Comparison of ENCODE assay signal across 15 mouse cellular contexts in genomic region chr6:90796902-90797596, GRCm38 (mm10).
DNase-seq lines count a peak whose midpoint lies in the region; TF ChIP-seq lines count a peak whose summit lies in the region.
"Had no signal": no experiment of that assay in that cellular context is flagged by ENCODE, and none has a peak within 500 bp of the region (broad histone marks: within the 10 kb centered on the region; RNA-seq: fewer than 3 reads in every experiment).

No protein-coding gene starts in this region.

- no peak overlapping the region for H3K27ac ChIP-seq in layer of hippocampus, adult 2 months
- H3K27ac ChIP-seq: limb, embryonic 12.5 days; stomach, embryonic 15.5 days had no signal

- peak; percentile 33 for DNase-seq in cerebellum, adult 9-11 months
- DNase-seq in cerebellum, adult 9-10 months: no peak
- DNase-seq in layer of hippocampus, adult 2 months (ENCODE audit: low spot score in 2 of 2): no peak
- no peak for DNase-seq in layer of hippocampus, postnatal 36 days
- DNase-seq in thymus, postnatal 4 days: peak; percentile 46
- no peak for DNase-seq in thymus, postnatal 10 days (ENCODE audit: low spot score in 2 of 2)
- DNase-seq in urinary bladder, postnatal 4 days (ENCODE audit: low spot score in 2 of 2): no peak
- no peak for DNase-seq in embryo, embryonic 9.5 days (ENCODE audit: extremely low spot score)
- DNase-seq: heart, adult 11 months; kidney, postnatal 14 days; midbrain, embryonic 14.5 days; right cerebral cortex, postnatal 4 days; thymus, postnatal 36 days had no signal

- TF ChIP-seq CTCF in layer of hippocampus, adult 2 months (conservative IDR thresholded peaks at IDR 0.05): peak; percentile 63

- H3K4me3 ChIP-seq in layer of hippocampus, adult 2 months: no peak overlapping the region
- H3K4me3 ChIP-seq: limb, embryonic 12.5 days; stomach, embryonic 15.5 days had no signal

Comparison
In these comparisons a context has a peak if more than half of its experiments do, and no peak if none do; other contexts are left out.
1. DNase-seq: peak in cerebellum, adult 9-11 months (single experiment) and thymus, postnatal 4 days (single experiment); none in cerebellum, adult 9-10 months (single experiment), layer of hippocampus, adult 2 months (0 of 2), layer of hippocampus, postnatal 36 days (0 of 2), thymus, postnatal 10 days (0 of 2), urinary bladder, postnatal 4 days (0 of 2) and embryo, embryonic 9.5 days (single experiment).